Mouse (Mus musculus) lung, postnatal 0 days (tissue): Measurements from ENCODE around the gene Klc3.

Source experiments
- CTCF ChIP-seq: IDR thresholded peaks from 2 replicates; pipeline ENCODE4 v1.5.1; 2016; ENCODE audit warnings: antibody characterized with exemption, mild to moderate bottlenecking
- EP300 ChIP-seq: IDR thresholded peaks from 2 replicates; pipeline ENCODE4 v1.6.1; 2016; ENCODE audit warnings: antibody characterized with exemption, mild to moderate bottlenecking, control low read depth

DNA sequence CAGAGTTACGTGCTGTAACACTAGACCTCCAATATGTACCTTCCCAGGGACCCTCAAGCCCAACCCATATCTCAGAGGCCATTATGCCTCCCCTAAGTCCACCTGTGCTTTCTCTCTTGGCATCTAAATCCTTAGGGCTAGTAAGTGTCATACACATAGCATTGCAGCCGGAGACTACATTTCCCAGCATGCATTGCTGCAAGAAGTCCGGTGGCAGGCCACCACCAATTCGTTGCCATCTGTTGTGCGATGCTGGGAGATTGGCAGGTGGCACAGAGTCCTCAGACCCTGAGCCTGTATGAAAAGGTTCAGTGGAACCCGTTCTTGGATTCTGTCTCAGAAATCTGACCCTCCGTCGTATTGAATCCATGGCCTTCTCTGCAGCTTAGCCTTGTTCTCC is 25.8 kb upstream of the Klc3 start:
- TF ChIP-seq CTCF (no peak), EP300 (no peak)
